Mouse (Mus musculus): ENCODE measurements around the gene Rad51b. TPM values are rescaled to one million over a fixed set of nuclear protein-coding genes. Genes with fewer than 3 reads are reported as not detected.

The Rad51b gene
- total and polyA plus RNA-seq, 3 experiments = 1.6 to 45.5 (median 22.0) TPM

- no peak for ATAC-seq (ENCODE audit: extremely low read depth, insufficient number of reproducible peaks, low FRiP score, poor library complexity, severe bottlenecking)
- H3K27me3 ChIP-seq (ENCODE audit: insufficient read depth, low read length) = no peaks in the 10 kb centered on the region
- no peak overlapping the region for H3K4me3 ChIP-seq (ENCODE audit: low read depth, low read length)
- no peaks in the 10 kb centered on the region for H3K9me3 ChIP-seq (replicated peaks)
- no peaks in the 10 kb centered on the region; the same call in 1 of the 2 replicates for H3K4me1 ChIP-seq (ENCODE audit: insufficient read depth, low read depth, low read length)
- TF ChIP-seq CTCF (IDR thresholded peaks at IDR 0.05; ENCODE audit: low read depth, low read length) (no peak), TAL1 (conservative IDR thresholded peaks at IDR 0.05; ENCODE audit: low read depth, low read length) (no peak), POLR2AphosphoS5 (IDR thresholded peaks at IDR 0.05; ENCODE audit: insufficient replicate concordance, low read depth, low read length) (no peak), GATA1 (IDR thresholded peaks at IDR 0.05; ENCODE audit: borderline replicate concordance, low read length) (no peak), GATA2 (IDR thresholded peaks at IDR 0.05; ENCODE audit: borderline replicate concordance, low read depth, low read length) (no peak)
- no peaks in the 10 kb centered on the region for H3K36me3 ChIP-seq (replicated peaks)
- DNase-seq (ENCODE audit: low spot score) = no peak
These were observed 139.8 kb downstream of the Rad51b start for GRCm38 (mm10) chr12:79436892-79437291.

GRCm38 (mm10) chr12:79437572-79437971 lies 140.5 kb downstream of the Rad51b start:
- DNase-seq (ENCODE audit: low spot score) = no peak
- no peaks in the 10 kb centered on the region for H3K9me3 ChIP-seq (replicated peaks)
- H3K4me1 ChIP-seq (ENCODE audit: insufficient read depth, low read depth, low read length) = no peaks in the 10 kb centered on the region; the same call in 1 of the 2 replicates
- ATAC-seq (ENCODE audit: extremely low read depth, insufficient number of reproducible peaks, low FRiP score, poor library complexity, severe bottlenecking) = no peak
- H3K36me3 ChIP-seq (replicated peaks) = no peaks in the 10 kb centered on the region
- TF ChIP-seq GATA1 (IDR thresholded peaks at IDR 0.05; ENCODE audit: borderline replicate concordance, low read length) (no peak), POLR2AphosphoS5 (IDR thresholded peaks at IDR 0.05; ENCODE audit: insufficient replicate concordance, low read depth, low read length) (no peak), TAL1 (conservative IDR thresholded peaks at IDR 0.05; ENCODE audit: low read depth, low read length) (no peak), CTCF (IDR thresholded peaks at IDR 0.05; ENCODE audit: low read depth, low read length) (no peak), GATA2 (IDR thresholded peaks at IDR 0.05; ENCODE audit: borderline replicate concordance, low read depth, low read length) (no peak)
- no peak overlapping the region for H3K4me3 ChIP-seq (ENCODE audit: low read depth, low read length)
- H3K27me3 ChIP-seq (ENCODE audit: insufficient read depth, low read length) = no peaks in the 10 kb centered on the region

GRCm38 (mm10) chr12:79439961-79440360 lies 142.9 kb downstream of the Rad51b start:
- Histone ChIP-seq H3K36me3 (replicated peaks) (no peaks in the 10 kb centered on the region), H3K4me1 (ENCODE audit: insufficient read depth, low read depth, low read length) (no peaks in the 10 kb centered on the region; the same call in 1 of the 2 replicates), H3K27me3 (ENCODE audit: insufficient read depth, low read length) (no peaks in the 10 kb centered on the region), H3K9me3 (replicated peaks) (no peaks in the 10 kb centered on the region), H3K4me3 (ENCODE audit: low read depth, low read length) (no peak overlapping the region)
- ATAC-seq (ENCODE audit: extremely low read depth, insufficient number of reproducible peaks, low FRiP score, poor library complexity, severe bottlenecking) (no peak), DNase-seq (ENCODE audit: low spot score) (no peak)
- no peak for TF ChIP-seq GATA2 (IDR thresholded peaks at IDR 0.05; ENCODE audit: borderline replicate concordance, low read depth, low read length)
- TF ChIP-seq GATA1 (IDR thresholded peaks at IDR 0.05; ENCODE audit: borderline replicate concordance, low read length) = no peak
- TF ChIP-seq TAL1 (conservative IDR thresholded peaks at IDR 0.05; ENCODE audit: low read depth, low read length) = no peak
- no peak for TF ChIP-seq POLR2AphosphoS5 (IDR thresholded peaks at IDR 0.05; ENCODE audit: insufficient replicate concordance, low read depth, low read length)
- TF ChIP-seq CTCF (IDR thresholded peaks at IDR 0.05; ENCODE audit: low read depth, low read length) = no peak

DNA sequence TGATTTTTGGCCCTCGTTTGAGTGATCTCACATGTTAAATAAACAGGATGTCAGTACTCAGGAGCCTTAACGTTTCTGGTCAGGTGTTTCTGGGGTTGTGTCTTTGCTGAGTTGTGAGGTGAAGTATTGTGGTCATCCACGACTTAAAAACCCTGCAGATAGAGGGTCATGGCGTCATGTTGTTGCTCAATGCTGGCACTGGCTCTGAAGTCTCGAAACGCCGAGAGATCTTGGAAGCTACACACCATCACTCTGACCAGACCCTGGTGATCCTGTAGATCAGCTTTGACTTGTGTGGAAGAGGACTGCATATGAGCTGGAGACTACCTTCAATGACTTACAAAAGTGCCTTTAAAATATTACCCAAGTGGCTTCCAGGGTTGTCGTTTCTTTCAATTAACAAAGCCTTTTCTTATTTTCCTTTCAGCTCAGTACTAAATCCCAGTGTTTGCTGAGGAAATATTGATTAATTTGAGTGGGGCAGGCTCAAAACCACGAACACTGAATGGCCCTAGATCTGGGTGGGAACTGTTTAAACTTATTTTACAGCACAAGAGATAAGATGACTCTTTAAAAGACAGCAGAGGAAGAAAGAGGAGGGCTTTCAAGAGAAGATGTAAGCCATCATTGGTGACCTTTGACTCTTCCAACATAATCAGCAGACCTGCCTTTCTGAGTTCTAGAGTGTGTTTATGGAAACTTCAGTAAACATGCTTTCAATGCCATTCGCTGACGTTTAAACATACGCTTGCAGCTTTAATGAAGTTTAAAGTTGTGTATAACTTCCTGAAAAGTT lies 144.3 kb downstream of the Rad51b start:
- Histone ChIP-seq H3K4me1 (ENCODE audit: insufficient read depth, low read depth, low read length) (no peaks in the 10 kb centered on the region; the same call in 1 of the 2 replicates), H3K4me3 (ENCODE audit: low read depth, low read length) (no peak overlapping the region), H3K9me3 (replicated peaks) (no peaks in the 10 kb centered on the region), H3K36me3 (replicated peaks) (no peaks in the 10 kb centered on the region), H3K27me3 (ENCODE audit: insufficient read depth, low read length) (no peaks in the 10 kb centered on the region)
- TF ChIP-seq CTCF (IDR thresholded peaks at IDR 0.05; ENCODE audit: low read depth, low read length) = no peak
- TF ChIP-seq GATA2 (IDR thresholded peaks at IDR 0.05; ENCODE audit: borderline replicate concordance, low read depth, low read length) = no peak
- TF ChIP-seq GATA1 (IDR thresholded peaks at IDR 0.05; ENCODE audit: borderline replicate concordance, low read length) = no peak
- TF ChIP-seq POLR2AphosphoS5 (IDR thresholded peaks at IDR 0.05; ENCODE audit: insufficient replicate concordance, low read depth, low read length) = no peak
- TF ChIP-seq TAL1 (conservative IDR thresholded peaks at IDR 0.05; ENCODE audit: low read depth, low read length) = no peak
- DNase-seq (ENCODE audit: low spot score) = no peak
- no peak for ATAC-seq (ENCODE audit: extremely low read depth, insufficient number of reproducible peaks, low FRiP score, poor library complexity, severe bottlenecking)

DNA sequence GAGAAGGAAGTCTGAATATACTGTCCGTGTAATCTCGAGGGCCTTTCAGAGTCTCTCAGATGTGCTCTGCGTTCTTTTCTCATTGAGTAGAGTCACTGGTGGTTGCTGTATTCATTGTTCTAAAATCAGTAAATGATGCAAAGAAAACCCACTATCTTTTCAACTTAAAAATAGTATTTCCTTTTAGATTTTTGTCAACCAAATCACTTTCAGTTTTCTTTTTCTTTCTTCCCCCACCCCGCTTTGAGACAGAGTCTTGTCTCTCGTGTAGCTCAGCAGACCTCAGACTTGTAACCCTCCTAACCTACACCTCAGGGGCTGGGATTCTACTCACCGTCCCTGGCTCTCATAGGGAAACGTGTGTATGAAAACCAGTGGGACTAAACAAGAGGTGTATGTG lies 145.0 kb downstream of the Rad51b start:
- no peaks in the 10 kb centered on the region; the same call in 1 of the 2 replicates for H3K4me1 ChIP-seq (ENCODE audit: insufficient read depth, low read depth, low read length)
- TF ChIP-seq GATA2 (IDR thresholded peaks at IDR 0.05; ENCODE audit: borderline replicate concordance, low read depth, low read length) (no peak), GATA1 (IDR thresholded peaks at IDR 0.05; ENCODE audit: borderline replicate concordance, low read length) (no peak), CTCF (IDR thresholded peaks at IDR 0.05; ENCODE audit: low read depth, low read length) (no peak), POLR2AphosphoS5 (IDR thresholded peaks at IDR 0.05; ENCODE audit: insufficient replicate concordance, low read depth, low read length) (no peak), TAL1 (conservative IDR thresholded peaks at IDR 0.05; ENCODE audit: low read depth, low read length) (no peak)
- H3K27me3 ChIP-seq (ENCODE audit: insufficient read depth, low read length) = no peaks in the 10 kb centered on the region
- H3K9me3 ChIP-seq (replicated peaks) = no peaks in the 10 kb centered on the region
- no peaks in the 10 kb centered on the region for H3K36me3 ChIP-seq (replicated peaks)
- ATAC-seq (ENCODE audit: extremely low read depth, insufficient number of reproducible peaks, low FRiP score, poor library complexity, severe bottlenecking) (no peak), DNase-seq (ENCODE audit: low spot score) (no peak)
- H3K4me3 ChIP-seq (ENCODE audit: low read depth, low read length) = no peak overlapping the region

- no peaks in the 10 kb centered on the region for H3K36me3 ChIP-seq (replicated peaks)
- no peak overlapping the region for H3K4me3 ChIP-seq (ENCODE audit: low read depth, low read length)
- ATAC-seq (ENCODE audit: extremely low read depth, insufficient number of reproducible peaks, low FRiP score, poor library complexity, severe bottlenecking) (no peak), DNase-seq (ENCODE audit: low spot score) (no peak)
- no peaks in the 10 kb centered on the region for H3K9me3 ChIP-seq (replicated peaks)
- no peak for TF ChIP-seq CTCF (IDR thresholded peaks at IDR 0.05; ENCODE audit: low read depth, low read length)
- no peak for TF ChIP-seq GATA2 (IDR thresholded peaks at IDR 0.05; ENCODE audit: borderline replicate concordance, low read depth, low read length)
- no peak for TF ChIP-seq POLR2AphosphoS5 (IDR thresholded peaks at IDR 0.05; ENCODE audit: insufficient replicate concordance, low read depth, low read length)
- TF ChIP-seq GATA1 (IDR thresholded peaks at IDR 0.05; ENCODE audit: borderline replicate concordance, low read length) = no peak
- TF ChIP-seq TAL1 (conservative IDR thresholded peaks at IDR 0.05; ENCODE audit: low read depth, low read length) = no peak
- H3K27me3 ChIP-seq (ENCODE audit: insufficient read depth, low read length) = no peaks in the 10 kb centered on the region
- H3K4me1 ChIP-seq (ENCODE audit: insufficient read depth, low read depth, low read length) = no peaks in the 10 kb centered on the region; the same call in 1 of the 2 replicates
These were observed 145.8 kb downstream of the Rad51b start for GRCm38 (mm10) chr12:79442836-79443390.
